Mouse (Mus musculus): ENCODE data around the gene Gyg. TPM values are rescaled to one million over a fixed set of nuclear protein-coding genes. Genes with fewer than 3 reads are reported as not detected.

Gene Gyg
- total and polyA plus RNA-seq, 3 experiments, result 19.6 to 26.2 (median 22.7) TPM

DNA sequence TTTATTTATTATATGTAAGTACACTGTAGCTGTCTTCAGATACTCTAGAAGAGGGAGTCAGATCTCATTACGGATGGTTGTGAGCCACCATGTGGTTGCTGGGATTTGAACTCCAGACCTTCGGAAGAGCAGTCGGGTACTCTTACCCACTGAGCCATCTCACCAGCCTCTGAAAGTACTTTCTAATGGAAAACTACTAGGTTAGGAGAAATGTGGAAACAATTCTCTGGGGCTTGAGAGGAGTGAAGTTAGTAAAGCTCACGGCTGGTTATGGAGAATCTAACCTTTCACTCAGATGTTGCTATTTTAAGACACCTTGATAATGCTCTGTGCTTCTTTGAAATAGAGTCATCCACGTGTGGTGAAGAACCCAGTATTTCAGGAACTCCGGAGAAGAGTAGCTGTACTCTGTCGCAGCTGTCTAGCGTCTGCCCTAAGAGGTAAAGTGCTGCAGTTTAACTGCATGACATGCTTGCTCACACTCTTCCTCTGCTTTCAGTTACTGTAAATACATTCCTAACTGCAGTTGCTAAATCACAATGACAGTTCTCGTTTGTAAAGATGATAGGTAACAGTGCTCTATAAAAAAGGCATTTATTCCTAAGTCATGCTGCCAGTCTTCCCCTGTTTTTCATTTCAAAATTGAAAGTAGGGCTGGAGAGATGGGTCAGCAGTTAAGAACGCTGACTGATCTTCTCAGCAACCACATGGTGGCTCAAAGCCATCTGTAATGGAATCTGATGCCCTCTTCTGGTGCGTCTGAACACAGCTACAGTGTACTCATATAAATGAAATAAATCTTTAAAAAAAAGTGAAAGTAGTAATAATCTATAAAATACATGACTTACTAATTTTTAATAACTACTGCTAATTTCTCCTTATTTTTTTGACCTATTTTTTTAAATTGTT is 78.7 kb downstream of the Gyg start (continued):
- peak; percentile 27; the same call in 1 of the 2 replicates for TF ChIP-seq ZC3H11A (IDR thresholded peaks at IDR 0.05; ENCODE audit: low read depth, low read length)
- peak; percentile 55; the same call in 1 of the 2 replicates for TF ChIP-seq TBP (conservative IDR thresholded peaks at IDR 0.05; ENCODE audit: low read depth, low read length)
- no peak for TF ChIP-seq CHD1 (IDR thresholded peaks at IDR 0.05; ENCODE audit: low read depth, low read length)
- TF ChIP-seq ZMIZ1 (IDR thresholded peaks at IDR 0.05; ENCODE audit: low read depth, low read length), result no peak
- TF ChIP-seq POLR2AphosphoS2 (IDR thresholded peaks at IDR 0.05; ENCODE audit: low read depth, low read length), result no peak
- peak; percentile 98 for TF ChIP-seq MYC (IDR thresholded peaks at IDR 0.05; ENCODE audit: low read depth, low read length)
- TF ChIP-seq USF1 (IDR thresholded peaks at IDR 0.05; ENCODE audit: low read depth, low read length), result no peak
- TF ChIP-seq BHLHE40 (IDR thresholded peaks at IDR 0.05; ENCODE audit: low read depth, low read length), result no peak
- TF ChIP-seq ETS1 (conservative IDR thresholded peaks at IDR 0.05; ENCODE audit: low read depth, low read length), result no peak
- TF ChIP-seq MAX (IDR thresholded peaks at IDR 0.05; ENCODE audit: low read length), result peak; percentile 77
- no peak for TF ChIP-seq TCF12 (IDR thresholded peaks at IDR 0.05; ENCODE audit: low read depth, low read length)

Other genes starting within 250 kb of the Gyg start
- gene Cp, start 198.3 kb downstream of the Gyg start, total RNA-seq (2012; rRNA removed), result 3.8 and 4.8 TPM in 2 replicates
- 0.28 and 0.54 TPM in 2 replicates for gene Cp, start 198.3 kb downstream of the Gyg start, total RNA-seq (2014; rRNA removed)
- gene Cp, start 198.3 kb downstream of the Gyg start, polyA plus RNA-seq (2012; ENCODE audit: insufficient read length, low read depth), result 0.33 TPM in 1 of 2 replicates, not detected in the other
- 17.4 and 18.2 TPM in 2 replicates for gene Hps3, start 120.0 kb downstream of the Gyg start, total RNA-seq (2012; rRNA removed)
- 37.3 and 40.7 TPM in 2 replicates for gene Hps3, start 120.0 kb downstream of the Gyg start, total RNA-seq (2014; rRNA removed)
- gene Hps3, start 120.0 kb downstream of the Gyg start, polyA plus RNA-seq (2012; ENCODE audit: insufficient read length, low read depth), result 27.2 and 31.8 TPM in 2 replicates
- 18.9 and 20.6 TPM in 2 replicates for gene Hltf, start 97.5 kb downstream of the Gyg start, total RNA-seq (2012; rRNA removed)
- gene Hltf, start 97.5 kb downstream of the Gyg start, total RNA-seq (2014; rRNA removed), result 37.1 and 45.4 TPM in 2 replicates
- 19.4 and 20.2 TPM in 2 replicates for gene Hltf, start 97.5 kb downstream of the Gyg start, polyA plus RNA-seq (2012; ENCODE audit: insufficient read length, low read depth)
- gene Cpa3, start 86.9 kb upstream of the Gyg start, total RNA-seq (2012; rRNA removed), result not detected in 2 replicates
- not detected in 2 replicates for gene Cpa3, start 86.9 kb upstream of the Gyg start, total RNA-seq (2014; rRNA removed)
- gene Cpa3, start 86.9 kb upstream of the Gyg start, polyA plus RNA-seq (2012; ENCODE audit: insufficient read length, low read depth), result not detected in 2 replicates
- not detected in 2 replicates for gene Cpb1, start 120.4 kb upstream of the Gyg start, total RNA-seq (2012; rRNA removed)
- not detected in 2 replicates for gene Cpb1, start 120.4 kb upstream of the Gyg start, total RNA-seq (2014; rRNA removed)
- gene Cpb1, start 120.4 kb upstream of the Gyg start, polyA plus RNA-seq (2012; ENCODE audit: insufficient read length, low read depth), result not detected in 2 replicates
- not detected in 2 replicates for gene Agtr1b, start 211.9 kb upstream of the Gyg start, total RNA-seq (2012; rRNA removed)
- gene Agtr1b, start 211.9 kb upstream of the Gyg start, total RNA-seq (2014; rRNA removed), result not detected in 2 replicates
- gene Agtr1b, start 211.9 kb upstream of the Gyg start, polyA plus RNA-seq (2012; ENCODE audit: insufficient read length, low read depth), result not detected in 2 replicates

All from CH12.LX (cell line).